Mouse (Mus musculus) B cell, adult 2 months (primary cell): ENCODE measurements around the gene Ccdc97.

ENCODE experiments used
- DNase-seq, 2 experiments: peaks; one replicate each; pipeline ENCODE4 v3.0.0; 2022

Ccdc97 gene

DNA sequence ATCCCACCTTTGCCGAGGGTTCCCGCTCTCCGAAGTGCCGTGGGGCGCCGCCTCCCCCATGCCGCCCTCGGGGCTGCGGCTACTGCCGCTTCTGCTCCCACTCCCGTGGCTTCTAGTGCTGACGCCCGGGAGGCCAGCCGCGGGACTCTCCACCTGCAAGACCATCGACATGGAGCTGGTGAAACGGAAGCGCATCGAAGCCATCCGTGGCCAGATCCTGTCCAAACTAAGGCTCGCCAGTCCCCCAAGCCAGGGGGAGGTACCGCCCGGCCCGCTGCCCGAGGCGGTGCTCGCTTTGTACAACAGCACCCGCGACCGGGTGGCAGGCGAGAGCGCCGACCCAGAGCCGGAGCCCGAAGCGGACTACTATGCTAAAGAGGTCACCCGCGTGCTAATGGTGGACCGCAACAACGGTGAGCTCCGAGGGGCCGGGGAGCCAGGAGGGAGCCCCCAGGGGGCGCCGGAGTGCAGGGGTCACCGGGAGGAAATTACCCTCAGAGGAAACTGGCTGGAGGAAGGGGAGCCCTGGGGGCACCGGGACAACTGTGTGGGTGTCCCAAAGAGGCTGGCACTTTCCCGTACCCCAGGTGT is 31.0 kb downstream of the Ccdc97 start:
- peak; percentile 72 to 73 for DNase-seq

DNA sequence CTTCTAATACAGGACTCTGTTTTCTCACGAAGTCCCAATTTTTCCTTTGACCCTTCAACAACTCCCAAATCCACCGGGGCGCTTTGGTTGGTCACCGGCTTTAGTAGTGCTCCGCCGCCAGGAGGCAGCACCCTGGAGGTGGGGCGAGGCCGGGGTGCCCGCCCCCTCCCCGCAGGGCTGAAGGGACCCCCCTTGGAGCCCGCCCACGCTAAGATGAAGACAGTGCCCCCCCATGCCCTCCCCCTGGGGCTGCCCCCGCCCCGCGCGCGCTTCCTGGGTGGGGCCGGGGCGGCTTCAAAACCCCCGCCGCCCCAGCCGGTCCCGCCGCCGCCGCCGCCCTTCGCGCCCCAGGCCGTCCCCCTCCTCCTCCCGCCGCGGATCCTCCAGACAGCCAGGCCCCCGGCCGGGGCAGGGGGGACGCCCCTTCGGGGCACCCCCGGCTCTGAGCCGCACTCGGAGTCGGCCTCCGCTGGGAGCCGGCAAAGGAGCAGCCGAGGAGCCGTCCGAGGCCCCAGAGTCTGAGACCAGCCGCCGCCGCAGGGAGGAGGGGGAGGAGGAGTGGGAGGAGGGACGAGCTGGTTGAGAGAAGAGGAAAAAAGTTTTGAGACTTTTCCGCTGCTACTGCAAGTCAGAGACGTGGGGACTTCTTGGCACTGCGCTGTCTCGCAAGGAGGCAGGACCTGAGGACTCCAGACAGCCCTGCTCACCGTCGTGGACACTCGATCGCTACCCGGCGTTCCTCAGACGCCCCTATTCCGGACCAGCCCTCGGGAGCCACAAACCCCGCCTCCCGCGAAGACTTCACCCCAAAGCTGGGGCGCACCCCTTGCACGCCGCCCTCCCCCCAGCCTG is 32.0 kb downstream of the Ccdc97 start, which contains the start of gene Tgfb1:
Gene Tgfb1, plus strand, starts transcription at position 323 of the 852 bp plus-strand sequence.
- DNase-seq = peak; percentile 90 to 91

DNA sequence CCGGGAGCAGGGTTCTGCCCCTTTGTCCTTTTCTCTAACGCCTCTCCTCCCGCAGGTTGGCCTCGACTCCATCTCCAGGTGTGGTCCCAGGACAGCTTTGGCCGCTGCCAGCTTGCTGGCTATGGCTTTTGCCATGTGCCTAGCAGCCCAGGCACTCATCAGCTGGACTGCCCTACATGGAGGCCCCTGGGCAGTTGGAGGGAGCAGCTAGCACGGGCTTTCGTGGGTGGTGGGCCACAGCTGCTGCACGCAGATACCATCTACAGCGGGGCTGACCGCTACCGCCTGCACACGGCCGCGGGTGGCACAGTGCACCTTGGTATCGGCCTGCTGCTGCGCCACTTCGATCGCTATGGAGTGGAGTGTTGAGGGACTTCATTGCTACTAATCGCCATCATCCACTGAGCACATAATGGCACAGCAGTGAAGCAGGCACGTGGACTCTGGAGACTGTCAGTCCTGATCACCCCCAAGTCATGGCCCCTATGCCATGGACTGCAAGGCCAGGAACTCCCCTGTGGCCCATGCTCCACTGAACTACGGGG is 32.9 kb downstream of the Ccdc97 start:
- no peak for DNase-seq

DNA sequence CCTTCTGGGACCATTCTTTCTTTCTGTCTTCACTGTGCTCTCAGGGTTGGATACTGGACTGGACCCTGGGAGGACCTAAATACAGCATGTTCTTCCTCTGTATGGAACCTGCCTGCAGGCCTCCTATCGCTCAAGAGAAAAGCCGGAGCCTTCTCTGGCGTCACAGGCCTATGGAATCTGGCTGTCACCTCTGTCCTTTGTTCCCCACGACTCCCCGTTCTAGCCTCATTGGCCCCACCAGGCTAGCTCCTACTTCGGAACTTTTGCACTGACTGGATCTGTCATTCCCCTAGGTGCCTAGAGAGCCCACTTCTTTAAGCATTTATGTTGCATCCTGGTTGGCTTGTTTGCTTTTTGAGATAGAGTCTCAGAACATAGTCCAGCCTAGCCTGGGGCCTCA is 34.2 kb downstream of the Ccdc97 start:
- no peak for DNase-seq

DNA sequence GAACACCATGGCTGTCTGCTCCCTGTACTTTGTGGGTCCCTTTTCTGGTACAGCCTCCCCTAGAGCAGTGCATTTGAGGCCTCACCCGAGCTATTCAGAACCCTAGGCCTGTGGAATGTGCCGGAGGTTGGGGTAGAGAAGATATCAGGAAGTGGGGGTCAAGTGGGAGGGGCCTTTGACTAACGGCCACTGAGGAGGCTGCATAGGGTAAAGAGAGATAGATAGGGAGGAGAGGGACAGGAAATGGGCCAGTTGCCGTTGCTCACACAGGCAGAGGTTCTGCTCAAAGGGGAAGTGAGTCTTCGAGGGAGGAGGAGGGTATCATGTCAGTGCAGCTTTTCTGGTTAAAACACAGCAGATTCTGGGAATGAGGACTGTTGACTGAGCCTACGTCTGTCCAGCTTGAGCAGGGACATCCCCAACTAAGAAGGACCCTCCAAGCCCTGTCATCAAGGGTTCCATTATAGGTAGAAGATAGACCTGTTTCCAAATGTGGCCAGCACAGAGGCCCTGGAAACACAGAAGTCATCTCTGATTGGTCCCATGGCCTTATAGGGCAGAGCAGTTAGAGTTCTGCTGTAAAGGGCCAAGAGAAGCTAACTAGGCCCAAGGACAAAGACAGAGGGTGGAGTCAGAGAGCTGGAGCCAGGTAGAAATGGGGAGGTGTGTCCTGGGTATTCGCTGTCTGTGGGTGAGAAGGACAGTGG is 35.3 kb downstream of the Ccdc97 start:
- peak; percentile 67 to 73 for DNase-seq

DNA sequence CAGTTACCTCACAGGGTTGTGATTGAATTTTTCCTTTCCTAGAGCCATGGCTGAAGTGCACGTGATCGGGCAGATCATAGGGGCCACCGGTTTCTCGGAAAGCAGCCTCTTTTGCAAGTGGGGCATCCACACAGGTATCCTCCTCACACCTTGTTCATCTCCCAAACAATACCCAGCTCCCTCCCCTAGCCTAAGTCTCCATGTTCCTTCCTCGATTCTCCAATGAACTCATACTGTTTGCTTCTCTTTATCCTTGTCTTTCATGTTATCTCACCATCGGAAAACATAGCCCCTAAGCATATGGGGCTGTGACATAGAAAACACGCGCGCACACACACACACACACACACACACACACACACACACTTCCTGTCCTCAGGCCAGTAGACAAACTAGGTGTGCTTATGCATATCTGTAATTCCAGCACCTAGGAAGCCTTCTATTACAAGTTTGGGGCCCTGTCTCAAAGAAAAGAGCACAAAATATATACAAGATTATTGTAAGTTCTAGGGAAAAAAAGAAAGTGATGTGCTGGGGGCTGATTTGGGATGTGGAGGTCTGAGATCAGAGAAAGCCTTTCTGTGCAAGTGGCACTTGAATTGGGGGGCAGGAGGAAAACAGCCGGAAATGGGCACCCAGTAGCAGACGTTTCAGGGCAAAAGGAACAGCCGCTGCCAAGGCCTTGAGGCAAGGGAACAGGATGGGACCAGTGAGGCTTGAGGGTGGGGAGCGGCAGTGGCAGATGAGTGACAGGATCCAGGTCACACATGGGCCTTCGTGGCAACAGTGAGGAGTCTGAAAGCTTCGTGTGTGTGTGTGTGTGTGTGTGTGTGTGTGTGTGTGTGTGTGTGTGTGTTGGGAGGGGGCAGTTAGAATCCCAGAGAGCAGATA is 37.3 kb downstream of the Ccdc97 start:
- DNase-seq = peak; percentile 49 to 50

DNA sequence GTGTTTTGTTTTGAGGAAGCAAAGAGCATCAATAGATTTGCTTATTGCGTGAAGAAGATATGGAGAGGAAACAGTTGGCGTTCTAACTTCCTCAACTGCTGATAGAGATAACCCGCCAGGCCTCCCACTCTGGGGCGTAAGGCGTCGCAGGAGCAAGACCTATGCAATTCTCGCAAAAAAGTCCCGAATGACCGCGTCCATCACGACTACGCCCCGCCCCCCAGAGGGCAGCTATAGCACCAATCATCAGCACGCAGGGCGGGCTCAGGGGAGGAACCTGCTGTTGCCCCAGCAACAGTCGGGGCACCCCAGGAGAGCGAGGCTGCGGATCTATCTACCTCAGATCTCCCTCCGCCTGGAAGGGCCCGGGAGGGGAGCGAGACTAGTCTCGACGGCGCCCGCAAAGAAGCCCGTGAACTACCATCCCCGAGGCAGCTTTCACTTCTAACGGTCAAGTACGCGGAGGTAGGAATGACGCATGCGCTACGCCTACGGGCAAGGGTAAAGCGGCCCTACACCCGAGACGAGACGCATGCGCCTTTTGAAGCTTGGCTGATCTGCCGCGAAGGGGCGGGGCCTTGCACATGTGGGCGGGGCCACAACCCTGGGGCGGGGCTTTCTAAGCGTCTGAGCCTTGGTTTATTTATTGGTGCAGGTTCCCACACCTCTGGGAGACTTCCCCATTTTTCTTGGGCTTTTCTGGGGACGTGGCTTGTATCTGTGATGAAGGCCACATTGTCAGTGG is 38.2 kb downstream of the Ccdc97 start, which contains the start of gene B9d2:
Gene B9d2, plus strand, starts transcription at position 267 of the 745 bp plus-strand sequence.
- DNase-seq = peak; percentile 99

DNA sequence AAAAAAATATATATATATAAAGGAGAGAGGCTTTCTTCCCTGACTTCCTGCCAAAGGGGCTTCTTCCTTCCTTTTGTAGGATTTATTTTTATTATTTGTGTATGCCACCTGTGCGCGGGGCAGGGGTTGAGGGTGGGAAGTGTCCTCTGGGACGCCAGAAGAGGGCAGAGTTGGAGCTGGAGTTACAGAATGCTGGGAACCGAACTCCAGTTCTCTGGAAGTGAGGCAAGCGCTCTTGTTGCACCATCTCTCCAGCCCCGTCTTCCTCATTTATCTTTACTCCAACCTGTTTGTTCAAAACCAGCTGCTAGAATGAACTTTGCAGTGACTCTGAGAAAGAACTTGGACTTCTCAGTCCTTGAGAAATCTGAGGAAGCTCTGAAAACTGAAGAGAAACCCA is 38.9 kb downstream of the Ccdc97 start:
- no peak for DNase-seq

DNA sequence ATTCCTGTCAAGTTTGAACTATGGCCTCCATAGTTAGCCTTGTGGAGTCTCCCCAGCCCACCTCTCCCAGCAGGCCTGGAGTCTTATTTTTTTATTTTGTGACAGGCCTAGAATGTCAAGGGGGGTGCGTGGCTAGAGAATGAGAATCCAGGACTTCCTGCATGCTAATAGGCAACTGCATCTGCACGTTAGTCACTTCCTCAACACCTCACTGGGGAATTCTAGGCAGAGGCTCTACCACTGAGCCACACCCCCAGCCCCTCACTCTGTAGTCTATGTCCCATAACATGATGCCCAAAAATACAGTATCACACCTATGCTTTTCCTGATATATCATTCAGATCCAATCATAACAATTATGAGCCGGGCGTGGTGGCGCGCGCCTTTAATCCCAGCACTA is 41.9 kb downstream of the Ccdc97 start:
- no peak for DNase-seq

DNA sequence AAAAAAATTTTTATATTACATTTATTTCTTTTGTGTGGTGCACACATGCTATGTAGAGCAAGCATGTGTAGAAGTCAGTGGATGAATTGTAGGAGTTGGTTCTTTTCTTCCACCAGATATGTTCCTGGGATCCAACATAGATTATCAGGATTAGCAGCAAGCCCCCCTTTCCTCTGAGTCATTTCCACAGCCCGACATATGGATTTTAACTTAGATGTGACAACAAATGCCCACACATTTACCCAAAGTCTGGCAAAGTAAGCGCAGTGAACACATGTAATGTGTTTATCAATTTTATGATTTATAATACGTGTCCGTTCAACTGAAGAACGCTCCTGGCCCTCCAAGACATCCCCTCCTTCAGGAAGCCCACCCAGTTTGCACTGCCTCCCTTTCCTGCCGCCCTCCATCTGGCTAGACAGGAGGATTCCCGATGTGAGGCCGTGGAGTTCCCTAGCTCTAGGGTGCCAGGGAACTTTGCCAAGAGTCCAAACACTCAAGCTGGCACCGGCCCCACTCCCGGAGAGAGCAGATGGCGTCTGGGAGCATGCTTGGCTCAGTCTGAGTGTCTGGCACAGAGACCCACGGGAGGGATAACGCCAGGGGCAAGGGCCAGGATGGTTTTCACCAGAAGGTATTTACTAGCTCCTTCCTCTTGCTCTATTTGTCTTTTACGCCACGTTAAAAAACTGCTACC is 42.7 kb downstream of the Ccdc97 start:
- no peak for DNase-seq

DNA sequence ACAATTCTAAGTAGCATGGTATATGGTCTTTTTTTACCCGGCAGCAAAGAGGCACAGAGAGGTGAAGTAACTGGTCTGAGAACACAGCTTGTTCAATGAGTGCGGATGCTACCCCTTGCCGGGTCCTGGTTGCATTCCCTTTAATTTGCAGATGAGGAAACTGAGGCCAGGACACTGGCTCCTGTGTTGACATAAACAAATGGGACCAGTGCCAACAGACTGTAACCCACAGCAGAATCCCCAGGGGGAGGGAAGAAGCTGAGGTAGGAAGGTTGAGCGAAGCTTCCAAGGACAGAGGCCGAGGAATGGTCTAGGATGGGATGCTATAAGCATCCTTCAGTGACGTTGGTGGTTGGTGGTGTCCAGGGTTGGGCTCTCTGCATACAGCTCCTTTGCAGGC is 43.5 kb downstream of the Ccdc97 start:
- no peak for DNase-seq

DNA sequence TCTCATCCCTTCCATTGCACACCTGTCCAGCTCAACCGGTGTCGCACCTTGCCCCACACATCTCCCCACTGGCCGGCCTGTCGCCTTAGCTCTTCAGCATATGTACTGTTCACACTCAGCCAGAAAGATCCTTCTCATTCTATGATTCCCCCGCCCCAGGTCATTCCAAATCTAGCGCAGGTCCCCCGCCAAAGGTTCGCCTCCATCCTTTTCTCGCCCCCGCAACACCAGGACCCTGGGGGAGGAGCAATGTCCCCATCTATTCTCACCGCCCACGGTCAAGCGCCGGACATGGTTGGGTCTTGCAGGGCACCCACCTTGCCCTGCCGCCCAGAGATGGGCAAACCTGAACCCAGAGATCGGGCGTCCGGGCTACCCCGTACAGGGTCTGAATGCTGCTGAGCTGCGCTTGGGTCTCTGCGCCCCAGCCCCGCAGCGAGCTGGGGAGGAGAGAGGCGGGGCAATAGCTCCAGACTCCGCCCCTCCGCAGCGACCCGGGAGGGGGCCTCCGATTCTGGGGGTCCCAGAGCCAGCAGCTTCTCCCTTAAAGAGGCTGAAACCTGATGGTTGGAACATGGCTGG is 44.1 kb downstream of the Ccdc97 start, which contains the start of gene Tmem91:
Gene Tmem91, minus strand, starts transcription at position 448 of the 582 bp plus-strand sequence.
- peak; percentile 14 to 25 for DNase-seq

DNA sequence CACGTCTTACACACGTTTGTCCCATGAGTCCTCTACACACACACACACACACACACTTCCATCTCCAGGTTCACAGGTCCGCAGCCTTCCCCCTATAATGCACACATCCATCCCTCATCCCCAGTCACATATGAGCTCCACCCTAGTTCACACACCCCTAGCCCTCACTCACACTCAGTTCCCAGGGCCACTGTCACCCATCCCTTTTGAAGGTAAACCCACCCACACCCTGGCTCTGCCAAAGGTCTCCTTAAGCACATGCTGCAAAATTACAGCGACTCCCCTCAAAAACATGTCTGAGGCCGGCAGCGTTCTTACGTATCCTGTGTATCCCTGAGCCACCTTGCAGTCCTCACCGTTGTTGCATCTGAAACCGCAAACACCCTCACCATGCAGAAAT is 44.6 kb downstream of the Ccdc97 start:
- no peak for DNase-seq

DNA sequence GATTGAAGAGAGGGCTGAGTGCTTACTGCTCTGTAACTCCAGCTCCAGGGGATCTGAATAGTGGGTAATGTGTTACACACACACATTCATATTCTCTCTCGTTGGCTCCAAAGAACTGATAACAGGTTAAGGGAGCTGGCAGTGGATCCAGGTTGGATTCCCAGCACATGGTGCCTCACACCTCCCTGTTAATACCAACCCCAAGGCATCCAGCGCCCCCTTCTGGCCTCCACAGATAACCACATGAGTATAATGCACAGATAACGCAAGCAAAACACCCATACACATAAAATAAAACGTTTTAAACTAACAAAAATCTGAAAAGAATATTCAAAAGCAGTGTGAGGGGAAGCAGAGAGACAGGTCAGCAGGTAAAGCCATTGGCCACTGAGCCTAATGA is 46.4 kb downstream of the Ccdc97 start:
- no peak for DNase-seq

DNA sequence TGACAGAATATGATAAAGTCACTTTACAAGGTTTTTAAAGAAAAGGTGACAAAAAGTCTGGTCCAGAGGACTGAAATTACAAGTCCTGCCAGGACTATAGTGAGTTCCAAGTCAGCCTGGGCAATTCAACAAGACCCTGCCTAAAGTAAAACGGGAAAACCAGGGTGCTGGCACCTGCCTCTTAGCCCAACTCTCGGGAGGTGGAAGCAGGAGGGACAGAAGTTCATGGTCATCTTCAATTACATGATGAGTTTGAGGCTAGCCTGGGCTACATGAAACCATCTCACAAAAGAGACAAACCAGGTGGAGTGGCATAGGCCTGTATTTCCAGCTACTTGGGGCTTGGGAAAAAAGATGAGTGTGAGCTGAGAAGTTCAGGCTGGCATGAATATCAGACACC is 47.2 kb downstream of the Ccdc97 start:
- DNase-seq = no peak

DNA sequence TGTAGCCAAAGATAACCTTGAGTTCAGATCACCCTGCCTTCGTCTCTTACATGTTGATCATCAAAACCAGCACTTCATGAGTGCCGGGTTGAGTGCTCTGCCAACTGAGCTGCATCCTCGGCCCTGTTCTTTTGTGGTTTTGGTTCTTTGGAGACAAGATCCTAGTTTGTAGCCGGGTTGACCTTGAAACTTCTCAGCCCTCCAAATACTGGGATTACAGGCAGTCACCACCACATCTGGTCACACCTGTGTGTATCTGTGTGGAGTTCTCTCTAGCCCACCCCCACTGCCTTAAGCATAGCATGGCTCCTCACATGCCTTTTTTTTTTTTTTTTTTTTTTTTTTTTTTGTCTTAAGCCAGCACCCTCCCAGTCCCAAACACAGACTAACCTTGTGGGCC is 48.8 kb downstream of the Ccdc97 start:
- DNase-seq = no peak

DNA sequence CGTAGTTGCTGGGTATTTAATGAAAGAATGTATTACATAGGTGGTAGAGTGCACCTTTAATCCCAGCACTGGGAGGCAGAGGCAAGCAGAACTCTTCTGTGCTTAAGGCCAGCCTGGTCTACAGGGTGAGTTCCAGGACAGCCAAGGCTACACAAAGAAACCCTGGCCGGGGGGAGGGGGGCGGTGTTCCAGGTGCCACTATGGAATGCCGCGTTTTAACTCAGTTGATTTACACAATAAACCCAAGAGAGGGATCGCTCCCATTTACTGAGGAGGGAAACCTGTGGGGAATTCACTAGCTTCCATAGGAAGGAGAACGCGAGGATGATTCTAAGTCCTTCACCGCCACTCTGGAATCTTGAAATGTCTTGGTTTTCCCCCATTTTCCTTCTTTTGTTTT is 49.3 kb downstream of the Ccdc97 start:
- no peak for DNase-seq

DNA sequence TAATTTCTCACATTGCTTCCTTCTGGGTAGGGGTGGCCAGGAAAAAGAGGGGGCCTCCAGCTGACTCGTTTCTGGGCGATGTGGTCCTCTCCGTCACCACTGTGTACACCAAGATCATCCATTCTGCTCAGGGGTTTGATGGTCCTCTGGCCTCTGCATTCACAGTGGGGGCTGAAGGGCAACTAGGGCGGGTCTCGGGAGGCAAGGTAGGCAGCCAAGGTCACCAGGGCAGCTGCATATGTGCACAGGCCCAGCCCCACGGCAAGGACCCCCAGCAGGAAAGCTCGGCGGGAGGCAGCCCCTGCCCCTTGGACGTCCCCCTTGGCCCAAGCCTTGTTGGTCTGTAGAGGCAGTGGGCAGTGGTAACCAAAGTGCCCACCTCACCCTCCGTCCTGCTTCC is 49.7 kb downstream of the Ccdc97 start:
- no peak for DNase-seq

DNA sequence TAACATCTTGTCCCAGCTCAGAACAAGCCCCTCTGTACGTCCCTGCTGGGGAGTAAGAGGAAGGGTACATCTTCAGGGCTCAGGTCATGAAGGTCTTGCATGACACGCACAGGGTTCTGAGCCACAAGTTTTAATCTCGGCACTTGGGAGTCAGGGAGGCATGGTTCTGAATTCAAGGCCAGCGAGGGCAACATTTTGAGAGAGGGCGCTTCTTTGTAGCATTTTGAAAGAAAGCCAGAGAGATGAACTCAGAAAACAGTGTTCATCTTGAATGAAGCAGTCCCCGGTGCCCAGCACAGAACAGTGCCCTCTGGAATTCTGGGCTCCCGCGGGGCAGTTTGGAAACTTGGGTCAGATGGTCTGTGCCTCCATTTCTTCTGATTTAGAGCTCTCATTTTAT is 52.5 kb downstream of the Ccdc97 start:
- no peak for DNase-seq
